Mouse (Mus musculus) ES-E14 (cell line): ENCODE measurements around the gene Ppm1n. TPM values are rescaled to one million over a fixed set of nuclear protein-coding genes. Genes with fewer than 3 reads are reported as not detected.

Experiments used
- DNase-seq: peaks from one replicate; pipeline ENCODE4 v3.0.0-alpha.2; 2013; ENCODE audit warnings: low read depth, low spot score
- H3K27ac ChIP-seq: 2 replicates; pipeline ENCODE4 v1.5.1; 2012; ENCODE audit warnings: low read depth, mild to moderate bottlenecking, low read length, moderate library complexity, mixed read lengths; ENCODE audit not compliant: poor library complexity, insufficient read depth, severe bottlenecking
- H3K36me3 ChIP-seq: 2 replicates; pipeline ENCODE4 v1.6.1; 2012; ENCODE audit warnings: mild to moderate bottlenecking, low read length, moderate library complexity, mixed read lengths; ENCODE audit not compliant: control insufficient read depth, poor library complexity, insufficient read depth, severe bottlenecking
- H3K4me1 ChIP-seq, 2 experiments: fragments of 150-350 bp in 1 of 2; sonication (generic) in 1 of 2; 2 replicates each; pipeline ENCODE4 v1.6.1; 2012; ENCODE audit warnings: low read length in 2 of 2, mild to moderate bottlenecking in 1 of 2, mixed read lengths in 1 of 2; ENCODE audit not compliant: control insufficient read depth in 2 of 2, insufficient read depth in 2 of 2, poor library complexity in 1 of 2
- H3K4me3 ChIP-seq, 2 experiments: fragments of 150-350 bp in 1 of 2; sonication (generic) in 1 of 2; 2 replicates each; pipeline ENCODE4 v1.5.1; 2012; ENCODE audit warnings: low read length in 2 of 2, low read depth in 1 of 2, mild to moderate bottlenecking in 1 of 2, mixed read lengths in 1 of 2; ENCODE audit not compliant: insufficient read depth in 1 of 2, poor library complexity in 1 of 2, severe bottlenecking in 1 of 2
- H3K9ac ChIP-seq: 2 replicates; pipeline ENCODE4 v1.6.1; 2012; ENCODE audit warnings: low read depth, mild to moderate bottlenecking, low read length, mixed read lengths; ENCODE audit not compliant: poor library complexity, insufficient read depth, severe bottlenecking
- H3K9me3 ChIP-seq: fragments of 150-350 bp; sonication (generic); 2 replicates; pipeline ENCODE4 v1.6.1; 2012; ENCODE audit warnings: low read depth, mild to moderate bottlenecking, low read length; ENCODE audit not compliant: control insufficient read depth, insufficient read depth
- CHD2 ChIP-seq: IDR thresholded peaks from 2 replicates; pipeline ENCODE4 v1.6.1; 2014; ENCODE audit warnings: mild to moderate bottlenecking, low read depth, low read length, inconsistent platforms
- HCFC1 ChIP-seq: IDR thresholded peaks from 2 replicates; pipeline ENCODE4 v1.6.1; 2012; ENCODE audit warnings: low read length, inconsistent platforms, borderline replicate concordance; ENCODE audit not compliant: insufficient read depth
- MAFK ChIP-seq: IDR thresholded peaks from 2 replicates; pipeline ENCODE4 v1.6.1; 2014; ENCODE audit warnings: mild to moderate bottlenecking, low read depth, low read length, inconsistent platforms; ENCODE audit not compliant: insufficient read depth
- ZC3H11A ChIP-seq: IDR thresholded peaks from 2 replicates; pipeline ENCODE4 v1.6.1; 2012; ENCODE audit warnings: low read depth, mild to moderate bottlenecking, inconsistent platforms, low read length, borderline replicate concordance
- ZNF384 ChIP-seq: IDR thresholded peaks from 2 replicates; pipeline ENCODE4 v1.6.1; 2012; ENCODE audit warnings: low read depth, low read length, inconsistent platforms
- in situ Hi-C, 2 experiments: fragments of 600-800 bp; cut with MboI; formaldehyde crosslinking; loops; one replicate each; pipeline ENCODE4 v1.15.1; 2025; ENCODE audit warnings: low sequenced_read_pairs in 2 of 2, inconsistent platforms in 1 of 2; ENCODE audit not compliant: unreplicated experiment in 2 of 2
- total RNA-seq: library from RNA; depleted of rRNA; stranded (reverse); fragments of 300-350 nt; gene quantifications from 2 replicates; pipeline ENCODE4 v1.2.3, GENCODE M21; 2012

The Ppm1n gene
- total RNA-seq, 1 experiment, result 2.9 TPM

- no peaks in the 10 kb centered on the region for H3K9me3 ChIP-seq
- peaks cover 12% of the 10 kb centered on the region; the same call in 1 of the 2 replicates for H3K36me3 ChIP-seq
- peaks cover 6 to 23% of the 10 kb centered on the region in 2 experiments for H3K4me1 ChIP-seq
- no peak for DNase-seq
- H3K9ac ChIP-seq, result no peak overlapping the region
- no peak overlapping the region for H3K27ac ChIP-seq
- in situ Hi-C loops, result no loop called here
- no peak overlapping the region for H3K4me3 ChIP-seq
- no peak for TF ChIP-seq HCFC1
- TF ChIP-seq MAFK, result no peak
- TF ChIP-seq CHD2, result no peak
- TF ChIP-seq ZC3H11A, result no peak
- no peak for TF ChIP-seq ZNF384
Measured at GRCm38 (mm10) chr7:19243858-19244257, 36.0 kb downstream of the Ppm1n start.

GRCm38 (mm10) chr7:19242005-19242404 is 37.9 kb downstream of the Ppm1n start:
- DNase-seq, result no peak
- Histone ChIP-seq H3K9me3 (no peaks in the 10 kb centered on the region), H3K4me1 (peaks cover 6 to 23% of the 10 kb centered on the region in 2 experiments), H3K36me3 (peaks cover 10% of the 10 kb centered on the region; the same call in 1 of the 2 replicates), H3K4me3 (no peak overlapping the region), H3K27ac (no peak overlapping the region), H3K9ac (no peak overlapping the region)
- in situ Hi-C loops, result no loop called here
- peak; percentile 71 for TF ChIP-seq MAFK
- TF ChIP-seq ZNF384, result no peak

- in situ Hi-C loops, result no loop called here
- no peak overlapping the region for H3K9ac ChIP-seq
- no peak overlapping the region for H3K27ac ChIP-seq
Measured at GRCm38 (mm10) chr7:19240905-19241463, 38.9 kb downstream of the Ppm1n start.

GRCm38 (mm10) chr7:19239986-19240385 is 39.9 kb downstream of the Ppm1n start:
- no peak overlapping the region for H3K9ac ChIP-seq
- peak overlapping the region; percentile 60; the same call in 1 of the 2 replicates for H3K27ac ChIP-seq
- no peak for DNase-seq
- TF ChIP-seq HCFC1 (no peak), ZNF384 (no peak), MAFK (no peak)
- no peak overlapping the region for H3K4me3 ChIP-seq
- peaks cover 4 to 21% of the 10 kb centered on the region in 2 experiments; a peak in 3 of 4 replicates for H3K4me1 ChIP-seq
- H3K9me3 ChIP-seq, result no peaks in the 10 kb centered on the region
- peaks cover 4% of the 10 kb centered on the region; the same call in 1 of the 2 replicates for H3K36me3 ChIP-seq
- in situ Hi-C loops, result no loop called here

More at GRCm38 (mm10) chr7:19240905-19241463, 38.9 kb downstream of the Ppm1n start:
- Histone ChIP-seq H3K4me1 (peaks cover 6 to 23% of the 10 kb centered on the region in 2 experiments), H3K4me3 (no peak overlapping the region), H3K9me3 (no peaks in the 10 kb centered on the region), H3K36me3 (peaks cover 10% of the 10 kb centered on the region; the same call in 1 of the 2 replicates)
- no peak for TF ChIP-seq ZC3H11A
- TF ChIP-seq MAFK, result no peak
- TF ChIP-seq ZNF384, result no peak
- no peak for TF ChIP-seq HCFC1
- DNase-seq, result no peak

GRCm38 (mm10) chr7:19239423-19239822 is 40.4 kb downstream of the Ppm1n start:
- H3K9ac ChIP-seq, result no peak overlapping the region
- TF ChIP-seq CHD2, result no peak
- peak; percentile 43; the same call in 1 of the 2 replicates for TF ChIP-seq ZC3H11A
- TF ChIP-seq HCFC1, result no peak
- TF ChIP-seq MAFK, result no peak
- TF ChIP-seq ZNF384, result no peak
- DNase-seq, result peak; percentile 86
- in situ Hi-C loops, result no loop called here
- H3K4me3 ChIP-seq, result no peak overlapping the region
- H3K9me3 ChIP-seq, result no peaks in the 10 kb centered on the region
- H3K27ac ChIP-seq, result no peak overlapping the region; the same call in 1 of the 2 replicates
- peaks cover 4 to 17% of the 10 kb centered on the region in 2 experiments; a peak in 3 of 4 replicates for H3K4me1 ChIP-seq
- H3K36me3 ChIP-seq, result no peaks in the 10 kb centered on the region
